Mouse (Mus musculus) hindbrain, embryonic 16.5 days (tissue): ENCODE data around the gene Cep128. TPM values are rescaled to one million over a fixed set of nuclear protein-coding genes. Genes with fewer than 3 reads are reported as not detected.
A peak's percentile ranks its signal among the peaks of the same experiment; 100 is the strongest.

Experiments used
- ATAC-seq: fragments of 200-750 bp; cut with Nextera tagmentation; 2 replicates; pipeline ENCODE4 v1.8.0; 2017; ENCODE audit warnings: moderate TSS enrichment, moderate library complexity
- H3K27ac ChIP-seq: fragments of 300-500 bp; sonication (generic); 2 replicates; pipeline ENCODE4 v1.5.1; 2014; ENCODE audit warnings: low read depth, mild to moderate bottlenecking, control low read depth, low read length, moderate library complexity
- H3K27me3 ChIP-seq: fragments of 300-500 bp; sonication (generic); replicated peaks from 2 replicates; pipeline ENCODE4 v1.6.1; 2014; ENCODE audit warnings: low read length; ENCODE audit not compliant: control insufficient read depth, insufficient read depth
- H3K36me3 ChIP-seq: fragments of 300-500 bp; sonication (generic); 2 replicates; pipeline ENCODE4 v1.6.1; 2014; ENCODE audit warnings: mild to moderate bottlenecking, low read length, moderate library complexity, mixed read lengths; ENCODE audit not compliant: control insufficient read depth, insufficient read depth
- H3K4me1 ChIP-seq: fragments of 300-500 bp; sonication (generic); 2 replicates; pipeline ENCODE4 v1.6.1; 2014; ENCODE audit warnings: low read depth, low read length; ENCODE audit not compliant: control insufficient read depth, insufficient read depth
- H3K4me2 ChIP-seq: fragments of 300-500 bp; sonication (generic); 2 replicates; pipeline ENCODE4 v1.6.1; 2014; ENCODE audit warnings: mild to moderate bottlenecking, low read length, control low read depth, moderate library complexity
- H3K4me3 ChIP-seq: fragments of 300-500 bp; sonication (generic); 2 replicates; pipeline ENCODE4 v1.5.1; 2014; ENCODE audit warnings: mild to moderate bottlenecking, low read length, control low read depth, moderate library complexity
- H3K9ac ChIP-seq: fragments of 300-500 bp; sonication (generic); 2 replicates; pipeline ENCODE4 v1.6.1; 2014; ENCODE audit warnings: low read depth, mild to moderate bottlenecking, control low read depth, low read length, moderate library complexity
- H3K9me3 ChIP-seq: fragments of 300-500 bp; sonication (generic); 2 replicates; pipeline ENCODE4 v1.6.1; 2014; ENCODE audit warnings: mild to moderate bottlenecking, low read length, moderate library complexity; ENCODE audit not compliant: control insufficient read depth
- WGBS: fragments of 180-500 bp; shearing (Covaris S2); extraction: QIAGEN DNeasy Blood & Tissue Kit; methylation state at CpG from one replicate; pipeline ENCODE4 v1.1.7; 2014; 5-methylcytosine and 5-hydroxymethylcytosine counted together
- polyA plus RNA-seq: library from polyadenylated mRNA; unstranded; fragments of >200 nt; fragmentation: Nextera tagmentation; extraction: Ambion mirVana; gene quantifications from 2 replicates; pipeline ENCODE4 v1.2.1, GENCODE M21; 2015

The Cep128 gene
- polyA plus RNA-seq, 1 experiment from 2014 or later, result 4.7 TPM

- WGBS, result 28% methylated on average over 6 of the region's 6 CpGs
- peak; percentile 75 for ATAC-seq
- H3K27me3 ChIP-seq, result no peaks in the 10 kb centered on the region
Measured at GRCm38 (mm10) chr12:91326104-91326503, 58.1 kb downstream of the Cep128 start.

GRCm38 (mm10) chr12:91315026-91315425 is 69.2 kb downstream of the Cep128 start:
- H3K27ac ChIP-seq, result no peak overlapping the region
- no peaks in the 10 kb centered on the region for H3K36me3 ChIP-seq
- H3K4me1 ChIP-seq, result no peaks in the 10 kb centered on the region
- ATAC-seq, result no peak
- no peak overlapping the region for H3K4me2 ChIP-seq
- no peak overlapping the region for H3K4me3 ChIP-seq
- H3K27me3 ChIP-seq, result no peaks in the 10 kb centered on the region
- H3K9ac ChIP-seq, result no peak overlapping the region
- 89% methylated on average over 7 of the region's 7 CpGs for WGBS
- H3K9me3 ChIP-seq, result no peaks in the 10 kb centered on the region

More at GRCm38 (mm10) chr12:91326104-91326503, 58.1 kb downstream of the Cep128 start:
- no peak overlapping the region for H3K27ac ChIP-seq
- H3K9ac ChIP-seq, result no peak overlapping the region
- no peaks in the 10 kb centered on the region for H3K4me1 ChIP-seq
- no peak overlapping the region for H3K4me3 ChIP-seq
- no peaks in the 10 kb centered on the region for H3K36me3 ChIP-seq
- no peaks in the 10 kb centered on the region for H3K9me3 ChIP-seq
- no peak overlapping the region for H3K4me2 ChIP-seq

- no peaks in the 10 kb centered on the region for H3K9me3 ChIP-seq
- peak; percentile 83 for ATAC-seq
Measured at GRCm38 (mm10) chr12:91313974-91314587, 70.1 kb downstream of the Cep128 start.

GRCm38 (mm10) chr12:91312591-91312990 is 71.6 kb downstream of the Cep128 start:
- H3K4me3 ChIP-seq, result no peak overlapping the region
- H3K4me1 ChIP-seq, result no peaks in the 10 kb centered on the region
- H3K9me3 ChIP-seq, result no peaks in the 10 kb centered on the region
- H3K27me3 ChIP-seq, result no peaks in the 10 kb centered on the region
- no peak for ATAC-seq
- H3K9ac ChIP-seq, result no peak overlapping the region
- H3K4me2 ChIP-seq, result no peak overlapping the region
- 89% methylated on average over 4 of the region's 4 CpGs for WGBS
- no peaks in the 10 kb centered on the region for H3K36me3 ChIP-seq
- no peak overlapping the region for H3K27ac ChIP-seq

More at GRCm38 (mm10) chr12:91313974-91314587, 70.1 kb downstream of the Cep128 start:
- Histone ChIP-seq H3K27ac (no peak overlapping the region), H3K27me3 (no peaks in the 10 kb centered on the region), H3K4me1 (no peaks in the 10 kb centered on the region), H3K4me3 (no peak overlapping the region), H3K36me3 (no peaks in the 10 kb centered on the region), H3K9ac (no peak overlapping the region), H3K4me2 (no peak overlapping the region)
- WGBS, result 58% methylated on average over 10 of the region's 10 CpGs

- no peak for ATAC-seq
- no peak overlapping the region for H3K4me3 ChIP-seq
- no peak overlapping the region for H3K4me2 ChIP-seq
- WGBS, result 93% methylated on average over 3 of the region's 3 CpGs
- no peak overlapping the region for H3K9ac ChIP-seq
- H3K9me3 ChIP-seq, result no peaks in the 10 kb centered on the region
- H3K27me3 ChIP-seq, result no peaks in the 10 kb centered on the region
- H3K4me1 ChIP-seq, result no peaks in the 10 kb centered on the region
- no peak overlapping the region for H3K27ac ChIP-seq
- H3K36me3 ChIP-seq, result no peaks in the 10 kb centered on the region
Measured at GRCm38 (mm10) chr12:91307733-91308132, 76.5 kb downstream of the Cep128 start.

- Histone ChIP-seq H3K4me1 (no peaks in the 10 kb centered on the region), H3K36me3 (no peaks in the 10 kb centered on the region), H3K9ac (no peak overlapping the region), H3K4me2 (no peak overlapping the region), H3K27ac (no peak overlapping the region), H3K27me3 (no peaks in the 10 kb centered on the region), H3K9me3 (no peaks in the 10 kb centered on the region), H3K4me3 (no peak overlapping the region)
- 87% methylated on average over 7 of the region's 7 CpGs for WGBS
- no peak for ATAC-seq
Measured at GRCm38 (mm10) chr12:91305769-91306168, 78.4 kb downstream of the Cep128 start.

- Histone ChIP-seq H3K27me3 (no peaks in the 10 kb centered on the region), H3K4me2 (no peak overlapping the region), H3K36me3 (no peaks in the 10 kb centered on the region), H3K4me3 (no peak overlapping the region), H3K9ac (no peak overlapping the region), H3K4me1 (no peaks in the 10 kb centered on the region), H3K9me3 (no peaks in the 10 kb centered on the region), H3K27ac (no peak overlapping the region)
- ATAC-seq, result no peak
- 77% methylated on average over 5 of the region's 5 CpGs for WGBS
Measured at GRCm38 (mm10) chr12:91305038-91305437, 79.2 kb downstream of the Cep128 start.

- ATAC-seq, result no peak
- H3K9me3 ChIP-seq, result no peaks in the 10 kb centered on the region
- no peaks in the 10 kb centered on the region for H3K27me3 ChIP-seq
- H3K4me1 ChIP-seq, result no peaks in the 10 kb centered on the region; the same call in 1 of the 2 replicates
- H3K4me2 ChIP-seq, result no peak overlapping the region
- WGBS, result 98% methylated on average over 6 of the region's 6 CpGs
- no peak overlapping the region for H3K9ac ChIP-seq
- no peaks in the 10 kb centered on the region for H3K36me3 ChIP-seq
- H3K4me3 ChIP-seq, result no peak overlapping the region
- H3K27ac ChIP-seq, result no peak overlapping the region
Measured at GRCm38 (mm10) chr12:91298700-91299099, 85.5 kb downstream of the Cep128 start.

GRCm38 (mm10) chr12:91295870-91296269 is 88.3 kb downstream of the Cep128 start:
- H3K9me3 ChIP-seq, result no peaks in the 10 kb centered on the region
- no peak overlapping the region for H3K9ac ChIP-seq
- no peak for ATAC-seq
- peak overlapping the region; percentile 10; the same call in 1 of the 2 replicates for H3K4me2 ChIP-seq
- H3K4me3 ChIP-seq, result no peak overlapping the region
- no peaks in the 10 kb centered on the region for H3K27me3 ChIP-seq
- 55% methylated on average over 7 of the region's 7 CpGs for WGBS
- no peak overlapping the region for H3K27ac ChIP-seq
- H3K4me1 ChIP-seq, result no peaks in the 10 kb centered on the region; the same call in 1 of the 2 replicates
- no peaks in the 10 kb centered on the region for H3K36me3 ChIP-seq
